Mouse (Mus musculus) small intestine, adult 2 months (tissue): ENCODE measurements around the gene Adamtsl1.

Experiments
- CTCF ChIP-seq: fragments of 200-500 bp; IDR thresholded peaks from 2 replicates; pipeline ENCODE4 v1.5.1; 2012; ENCODE audit warnings: low read depth, mild to moderate bottlenecking, control low read depth, inconsistent platforms, low read length, moderate library complexity, mixed read lengths; ENCODE audit not compliant: insufficient replicate concordance, insufficient read length; ENCODE audit errors: extremely low read depth
- POLR2A ChIP-seq: fragments of 200-500 bp; IDR thresholded peaks from 2 replicates; pipeline ENCODE4 v1.6.1; 2012; ENCODE audit warnings: low read depth, mild to moderate bottlenecking, control low read depth, inconsistent platforms, low read length, moderate library complexity

DNA sequence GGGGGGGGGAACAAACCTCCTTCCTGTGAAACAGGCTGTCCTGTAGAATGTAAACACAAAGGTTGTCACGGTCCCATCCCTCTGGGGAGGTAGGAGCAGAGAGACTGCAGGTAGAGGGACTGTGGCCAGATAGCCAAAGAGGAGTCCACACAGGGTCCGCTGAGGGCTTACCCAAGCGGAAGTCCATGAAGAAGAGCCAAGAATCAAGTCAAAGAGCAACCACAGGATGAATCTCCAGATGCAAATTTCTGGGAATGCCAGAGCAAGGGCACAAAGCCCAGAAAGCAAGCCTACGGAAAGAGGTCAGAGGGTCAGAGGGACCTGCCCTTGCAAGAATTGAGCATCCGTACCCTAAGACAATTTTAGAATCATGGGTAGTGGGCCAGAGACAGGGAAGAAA lies 677.2 kb downstream of the Adamtsl1 start:
- TF ChIP-seq CTCF (no peak), POLR2A (no peak)
